Mouse (Mus musculus) regulatory T cell (primary cell): ENCODE results near the gene Ccdc141.
"Not testable (repeated sequence)": the region's sequence is repeated elsewhere in the genome, so short reads cannot be mapped to it uniquely, and the experiment has no call there.

ENCODE experiments used
- in situ Hi-C: fragments of 300-600 bp; cut with MboI, MseI; formaldehyde crosslinking; loops from one replicate; pipeline ENCODE4 v1.15.1; 2025; ENCODE audit warnings: high pct_unique_total_duplicates

Ccdc141 gene

DNA sequence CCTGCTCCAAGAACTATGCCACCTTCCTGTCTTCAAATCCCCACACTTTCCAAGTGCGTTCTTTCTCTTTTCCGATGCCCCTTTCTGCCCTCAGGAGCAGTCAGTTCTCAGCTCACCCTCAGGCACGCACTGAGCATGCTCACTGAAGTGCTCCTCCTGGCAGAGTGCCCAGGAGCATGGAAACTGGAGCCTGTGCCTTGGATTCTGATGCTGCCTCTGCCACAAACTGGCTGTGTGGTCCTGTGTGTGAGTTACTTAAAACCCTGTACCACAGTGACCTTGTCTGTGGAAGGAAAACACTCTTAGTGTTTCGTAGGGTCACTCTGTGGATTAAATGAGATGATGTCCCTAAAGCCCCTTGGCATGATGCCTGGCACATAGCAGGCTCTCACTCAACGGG lies 96.5 kb downstream of the Ccdc141 start:
- in situ Hi-C loops, result no loop called here

DNA sequence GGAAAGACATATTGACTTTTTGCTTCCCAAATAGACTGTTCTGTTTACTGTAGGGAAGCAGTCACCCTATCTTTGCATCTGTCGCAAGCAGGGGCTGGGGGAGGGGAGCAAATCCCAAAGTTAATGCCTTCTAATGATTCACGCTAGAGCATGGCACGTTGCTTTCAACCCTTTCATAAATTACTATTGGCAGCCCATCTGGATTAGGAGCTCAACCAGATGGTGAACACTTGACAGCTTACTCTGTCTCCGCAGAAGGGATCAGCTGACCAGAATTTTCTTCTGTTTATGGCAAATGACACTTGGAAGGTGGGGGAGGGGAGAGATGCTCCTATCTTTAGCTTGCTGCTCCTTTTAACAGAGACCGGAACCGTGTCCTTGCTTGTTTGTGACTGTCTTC lies 105.1 kb downstream of the Ccdc141 start:
- in situ Hi-C loops, result loop anchor here (10.0 kb wide), 1 partner anchor 140 kb away; no protein-coding TSS in a partner anchor

DNA sequence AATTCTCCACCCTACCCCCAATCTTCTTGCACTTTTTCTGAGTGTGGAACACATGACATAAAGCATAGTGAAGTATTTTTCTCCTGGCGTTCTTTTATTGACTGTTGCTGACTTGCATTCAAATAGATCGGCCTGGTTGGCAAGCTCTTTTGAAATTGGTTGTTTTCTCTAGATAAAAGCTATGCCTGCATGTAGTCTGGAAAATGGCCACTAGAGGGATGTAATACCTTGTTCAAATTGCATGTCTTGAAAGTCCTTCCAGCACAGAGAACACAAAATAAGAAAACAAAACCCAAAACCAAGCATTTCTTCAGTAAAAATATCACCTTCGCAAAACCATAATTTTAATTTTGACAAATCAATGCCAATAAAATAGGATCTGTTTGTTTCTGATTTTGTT lies 108.6 kb downstream of the Ccdc141 start:
- in situ Hi-C loops, result loop anchor here (10.0 kb wide), 1 partner anchor 143 kb away; no protein-coding TSS in a partner anchor

DNA sequence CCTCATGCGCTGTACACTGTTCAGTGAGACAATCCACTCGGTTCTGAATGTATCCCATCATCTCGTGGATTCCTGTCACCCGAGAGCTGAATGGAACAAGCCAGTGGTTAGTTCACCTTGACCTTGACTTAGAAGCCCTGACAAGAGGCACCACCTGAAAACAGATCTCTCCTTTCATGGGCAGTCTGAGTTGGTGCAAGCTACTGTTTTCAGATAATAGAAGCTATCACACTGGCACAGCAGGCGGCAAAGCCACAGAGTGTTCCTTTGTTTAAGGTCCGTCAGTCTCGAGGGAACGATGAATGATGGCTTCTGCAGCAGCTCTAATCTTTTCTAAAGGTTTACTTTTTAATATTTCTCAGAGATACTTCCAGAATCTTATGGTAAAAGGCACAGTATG lies 110.8 kb downstream of the Ccdc141 start:
- in situ Hi-C loops, result loop anchor here (10.0 kb wide), 1 partner anchor 635 kb away; no protein-coding TSS in a partner anchor

DNA sequence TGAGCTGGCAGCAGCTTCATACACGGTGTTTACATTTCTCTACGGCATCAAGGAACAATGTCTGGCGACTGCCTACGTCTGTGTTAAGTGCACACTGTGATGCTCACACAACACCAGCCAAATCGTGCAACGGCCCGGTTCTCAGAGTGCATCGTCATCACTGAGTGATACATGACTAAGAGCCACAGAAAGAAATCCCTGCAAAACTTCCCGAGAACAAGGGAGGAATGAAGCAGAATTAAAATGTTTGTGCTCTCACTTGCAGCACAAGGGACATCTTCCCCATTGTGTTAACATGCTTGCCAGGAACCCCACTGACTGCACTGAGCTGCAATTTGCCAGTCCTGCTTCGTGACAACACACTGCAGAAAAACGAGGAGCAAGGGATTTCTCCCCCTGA lies 114.1 kb downstream of the Ccdc141 start:
- in situ Hi-C loops, result loop anchor here (10.0 kb wide), 1 partner anchor 632 kb away; no protein-coding TSS in a partner anchor

DNA sequence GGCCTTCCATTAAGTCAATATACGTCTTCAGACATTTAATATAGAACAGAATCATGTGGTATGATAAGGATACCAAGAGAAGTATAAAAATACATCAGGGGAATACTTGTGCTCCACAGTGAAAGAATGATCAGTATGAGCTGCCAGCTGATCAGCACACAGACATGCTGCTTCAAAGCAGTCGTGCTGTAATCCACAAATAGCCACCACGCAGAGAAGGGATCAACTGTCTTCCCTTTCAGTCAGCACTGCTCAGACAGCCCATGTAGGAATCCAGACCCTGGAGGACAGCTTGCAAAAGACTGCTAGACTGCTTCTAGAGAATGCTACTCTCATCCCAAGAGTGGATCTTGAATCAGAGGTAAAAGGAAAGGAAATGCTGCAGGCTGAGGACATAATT lies 127.5 kb downstream of the Ccdc141 start:
- in situ Hi-C loops, result no loop called here

DNA sequence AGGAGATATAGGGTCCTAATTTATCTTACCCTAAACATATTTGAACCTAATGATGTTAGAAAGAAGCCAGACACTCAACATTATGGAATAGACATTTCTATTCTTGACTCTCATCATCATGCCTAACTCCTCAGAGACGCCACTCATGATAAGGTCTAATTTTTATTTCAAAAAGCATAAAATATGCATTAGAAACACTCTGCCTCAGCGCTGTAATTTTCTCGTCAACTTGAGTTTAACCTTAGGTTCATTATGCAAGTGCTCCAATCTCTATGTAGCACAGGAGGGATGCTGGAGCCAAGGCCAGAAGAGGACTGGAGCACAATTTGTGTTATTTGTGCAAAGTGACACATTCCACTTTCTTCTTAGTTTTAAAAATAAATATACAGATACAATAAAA lies 130.8 kb downstream of the Ccdc141 start:
- in situ Hi-C loops, result no loop called here

DNA sequence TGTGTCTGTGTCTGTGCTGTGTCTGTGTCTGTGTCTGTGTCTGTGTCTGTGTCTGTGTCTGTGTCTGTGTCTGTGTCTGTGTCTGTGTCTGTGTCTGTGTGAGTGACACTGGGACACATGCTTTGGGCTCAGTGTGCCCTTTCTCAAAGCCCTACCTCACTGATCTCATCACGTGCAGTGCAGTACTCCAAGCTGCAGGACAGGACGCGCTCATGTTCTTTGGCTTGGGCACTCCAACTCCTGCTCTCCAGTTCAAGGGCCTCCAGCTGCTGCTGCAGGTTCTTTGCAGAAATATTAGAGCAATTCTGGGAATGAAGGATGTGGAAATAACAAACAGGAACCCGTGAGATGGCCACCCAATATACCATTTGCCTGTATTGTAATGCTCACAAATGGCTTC lies 131.2 kb downstream of the Ccdc141 start:
- in situ Hi-C loops, result no loop called here

DNA sequence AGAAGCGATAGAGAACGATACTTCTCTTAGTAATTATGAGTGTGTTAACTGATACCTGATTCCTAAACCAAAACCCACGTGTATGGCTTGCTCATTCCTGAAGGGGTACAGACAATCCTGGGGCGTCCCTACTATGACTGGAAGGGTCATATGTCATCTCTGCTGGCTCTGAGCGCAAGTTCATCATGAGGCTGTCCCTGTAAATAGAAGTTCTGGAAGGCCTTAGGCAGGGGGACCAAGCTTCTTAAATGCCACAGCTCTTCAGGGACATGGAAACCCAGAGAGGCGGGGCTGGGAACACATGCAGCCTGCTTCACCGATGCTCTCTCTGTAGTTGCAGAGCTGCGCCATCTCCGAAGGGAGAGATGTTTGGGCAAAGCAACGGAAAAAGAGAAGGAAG lies 133.2 kb downstream of the Ccdc141 start:
- in situ Hi-C loops, result no loop called here

DNA sequence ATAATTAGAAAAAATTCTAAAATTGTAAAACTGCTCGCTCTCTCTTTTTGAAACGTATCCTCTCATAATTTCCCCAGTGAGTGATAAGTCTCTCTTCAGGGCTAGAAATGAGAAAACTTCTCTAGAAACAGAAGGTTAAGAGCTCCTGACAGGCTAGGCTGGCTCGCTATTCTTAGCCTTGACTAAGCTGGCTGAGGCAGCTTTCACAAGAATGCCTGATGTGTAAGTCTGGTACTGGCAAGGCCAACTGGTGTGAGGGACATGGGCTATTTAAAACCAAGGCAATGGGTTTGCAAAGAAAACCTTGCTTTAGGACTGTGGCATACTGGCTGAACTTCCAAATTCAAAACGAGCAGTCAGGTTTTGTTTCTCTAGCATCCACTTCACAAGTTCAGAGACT lies 136.3 kb downstream of the Ccdc141 start:
- in situ Hi-C loops, result no loop called here

DNA sequence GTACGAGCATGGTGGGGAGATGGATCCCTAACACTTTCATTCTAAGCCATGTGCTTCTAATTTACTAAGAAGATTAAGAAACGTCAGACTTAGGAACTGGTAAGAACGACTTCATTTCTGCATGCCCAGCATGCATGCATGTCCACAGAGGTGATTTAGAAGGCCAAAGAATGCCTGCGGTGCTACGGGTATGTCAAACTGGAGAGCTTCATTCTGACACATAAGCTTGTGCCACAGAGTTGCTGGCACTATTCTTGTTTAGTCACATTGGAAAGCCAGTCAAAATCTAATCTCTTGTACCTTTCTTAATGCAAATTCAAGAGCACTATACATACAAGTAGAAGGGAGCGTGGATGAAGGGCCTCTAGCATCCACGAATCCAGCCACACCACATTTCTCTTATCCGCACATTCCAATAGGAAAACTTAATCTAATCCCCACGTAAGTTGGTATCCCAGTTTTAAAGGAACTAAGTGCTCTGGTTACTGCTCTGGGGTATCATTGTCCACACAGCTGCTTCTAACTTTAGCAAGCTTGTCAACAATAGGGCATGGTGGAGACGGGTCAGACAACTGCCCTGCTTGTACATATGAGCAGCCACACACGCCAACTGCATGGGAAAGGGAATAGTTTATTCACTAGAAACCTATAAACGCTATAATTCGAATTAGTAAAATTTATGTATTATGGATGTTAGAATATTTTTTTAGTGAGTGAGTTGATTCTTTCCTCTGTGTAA lies 136.9 kb downstream of the Ccdc141 start:
- in situ Hi-C loops, result no loop called here

DNA sequence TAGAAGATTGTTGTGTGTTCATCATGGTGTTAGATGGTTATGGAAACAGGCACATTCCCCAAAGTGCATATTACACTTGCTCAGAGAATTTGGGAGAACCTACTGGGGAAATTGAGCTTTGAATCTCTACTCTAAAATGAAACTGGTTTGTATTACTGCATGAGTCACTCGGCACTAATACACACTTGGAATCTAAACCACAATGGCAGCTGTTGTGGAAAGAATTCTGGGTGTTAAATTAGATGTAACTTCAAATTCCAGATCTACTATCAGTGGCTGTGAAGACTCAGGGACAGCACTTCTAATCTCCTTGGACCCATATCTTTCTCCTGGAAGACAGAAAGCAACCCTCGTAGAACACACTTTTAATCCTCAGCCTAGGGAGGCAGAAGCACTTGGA lies 149.8 kb downstream of the Ccdc141 start:
- in situ Hi-C loops, result no loop called here

DNA sequence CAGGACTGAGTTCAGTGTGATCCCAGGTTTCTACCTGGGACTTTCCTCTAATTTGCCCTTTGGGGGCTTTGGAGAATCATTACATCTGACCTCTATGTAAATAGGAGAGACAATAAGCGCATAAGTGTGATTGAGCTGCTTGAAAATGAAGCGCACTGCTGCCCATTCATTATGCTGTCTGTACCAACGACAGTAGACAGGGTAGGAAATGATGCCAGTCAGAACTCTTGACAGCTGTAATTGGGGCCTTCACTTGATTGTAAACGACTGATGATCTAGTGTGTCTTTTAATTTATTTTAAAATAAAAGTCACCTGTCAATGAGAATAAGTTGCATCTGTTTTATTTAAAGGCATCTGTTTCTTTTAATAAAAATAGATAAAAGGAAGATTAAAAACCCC lies 152.7 kb downstream of the Ccdc141 start:
- in situ Hi-C loops, result no loop called here

DNA sequence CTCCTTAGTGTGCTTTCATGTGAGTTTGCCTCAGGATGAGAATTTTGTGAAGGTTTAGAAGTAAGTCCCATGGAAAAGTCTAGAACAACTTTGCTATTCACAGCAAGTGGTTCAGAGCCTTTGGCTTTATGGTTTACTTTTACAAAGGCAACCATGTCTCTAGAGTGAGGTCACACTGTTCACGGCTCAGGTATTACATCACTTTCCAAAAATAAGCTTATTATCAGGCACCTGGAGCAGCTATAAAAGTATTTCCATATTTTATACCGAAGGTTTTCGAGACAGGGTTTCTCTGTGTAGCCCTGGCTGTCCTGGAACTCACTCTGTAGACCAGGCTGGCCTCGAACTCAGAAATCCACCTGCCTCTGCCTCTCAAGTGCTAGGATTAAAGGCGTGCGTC lies 157.0 kb downstream of the Ccdc141 start:
- in situ Hi-C loops, result not testable (repeated sequence)

DNA sequence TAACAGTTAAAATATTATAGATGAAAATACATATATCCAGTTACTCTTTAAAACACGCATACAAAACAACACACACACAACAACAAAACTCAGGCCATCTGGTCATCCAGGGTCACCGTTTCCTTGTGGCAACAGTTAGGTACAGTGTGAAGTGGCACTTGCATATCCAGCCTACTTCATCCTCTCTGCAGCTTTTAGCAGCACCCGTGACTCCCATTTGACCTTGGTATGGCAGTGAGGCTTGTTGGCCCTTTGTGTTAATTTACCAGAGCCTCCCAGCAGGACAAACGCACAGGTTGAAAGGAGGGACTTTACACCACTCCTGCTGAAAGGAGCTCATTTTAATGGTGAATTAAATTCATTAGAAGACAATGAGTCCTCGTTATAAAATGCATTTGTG lies 158.5 kb downstream of the Ccdc141 start:
- in situ Hi-C loops, result no loop called here

DNA sequence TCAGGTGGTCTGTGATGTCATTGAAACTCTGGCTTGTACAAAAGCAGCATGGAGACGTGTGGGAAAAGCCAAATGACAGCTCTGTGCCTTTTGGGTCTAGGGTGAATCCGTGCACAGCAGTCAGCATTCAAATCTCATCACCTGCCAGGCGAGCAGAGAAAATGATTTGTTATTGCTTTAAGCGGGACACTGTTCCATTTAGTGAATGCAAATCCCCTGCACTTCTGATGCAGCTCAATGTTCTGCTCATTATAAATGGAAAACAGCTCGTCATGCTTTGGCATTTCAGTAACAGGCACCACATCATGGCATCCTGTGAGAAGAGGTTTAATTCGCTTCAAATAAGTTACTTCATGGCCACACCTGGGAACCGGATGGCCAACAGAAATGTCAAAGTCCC lies 163.4 kb downstream of the Ccdc141 start:
- in situ Hi-C loops, result no loop called here

DNA sequence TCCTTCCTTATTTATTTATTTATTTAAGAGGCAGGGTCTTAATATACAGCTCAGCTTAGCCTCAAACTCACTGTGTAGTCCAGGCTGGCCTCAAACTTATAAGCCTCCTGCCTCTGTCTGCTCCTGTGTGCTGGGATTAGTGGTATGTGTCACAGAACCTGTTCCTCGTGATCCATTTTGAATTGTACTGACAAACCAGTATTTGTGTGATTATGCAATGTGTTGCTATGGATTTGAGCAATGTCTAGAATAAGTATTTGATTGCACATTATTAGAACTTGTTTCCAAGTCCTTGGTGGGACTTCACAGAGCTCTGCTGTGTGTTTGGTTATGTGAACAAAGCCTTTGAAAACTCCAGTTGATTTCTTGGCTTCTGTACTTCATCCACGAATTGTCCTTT lies 167.3 kb downstream of the Ccdc141 start:
- in situ Hi-C loops, result no loop called here

DNA sequence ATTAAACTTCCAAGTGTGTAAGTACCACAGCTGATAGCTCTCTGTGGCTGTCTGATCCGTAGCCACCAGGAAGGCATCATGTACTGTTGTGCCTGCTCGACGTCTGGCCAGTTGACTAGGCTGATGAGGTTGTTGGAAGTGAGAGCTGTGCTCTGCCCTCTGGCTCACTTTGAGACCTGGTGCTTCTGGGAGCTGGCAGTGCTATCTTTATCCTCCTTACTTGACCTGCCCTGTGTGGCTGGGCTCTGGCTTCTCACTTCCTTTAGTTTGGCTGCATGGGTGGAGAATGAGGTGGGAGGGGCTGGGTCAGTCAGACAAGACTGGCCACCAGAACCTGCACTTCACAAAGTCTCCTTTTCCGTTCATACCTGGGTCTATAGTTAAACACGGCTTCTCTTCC lies 172.1 kb downstream of the Ccdc141 start:
- in situ Hi-C loops, result no loop called here

DNA sequence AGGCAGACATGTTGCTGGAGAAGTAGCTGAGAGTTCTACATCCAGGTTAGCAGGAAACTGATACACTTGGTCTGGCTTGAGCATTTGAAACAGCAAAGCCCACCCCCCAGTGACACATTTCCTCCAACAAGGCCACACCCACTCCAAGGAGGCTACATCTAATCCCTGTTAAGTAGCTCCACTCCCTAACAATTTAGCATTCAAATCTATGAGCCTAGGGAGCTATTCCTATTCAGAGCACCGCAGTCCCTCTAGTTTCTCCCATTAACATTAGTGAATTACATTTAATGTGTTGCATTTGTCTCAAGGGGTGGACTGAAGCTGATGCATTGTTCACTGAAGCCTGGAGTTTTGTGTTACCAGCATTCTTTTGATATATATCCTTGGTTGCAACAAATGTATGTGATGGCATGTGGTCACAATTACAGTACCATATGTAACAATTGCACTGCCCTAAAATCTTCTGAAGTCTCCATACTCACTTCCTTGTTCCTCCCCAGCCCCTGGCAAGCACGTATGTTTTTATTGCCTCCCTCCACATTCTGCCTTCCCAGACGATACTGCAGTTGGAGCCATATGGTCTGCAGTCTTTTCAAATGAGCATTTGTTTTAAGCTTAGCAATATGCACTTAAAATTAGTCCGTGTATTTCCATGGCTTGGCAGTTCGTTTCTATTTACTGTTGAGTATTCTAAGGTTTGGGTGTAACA lies 177.8 kb downstream of the Ccdc141 start:
- in situ Hi-C loops, result no loop called here

DNA sequence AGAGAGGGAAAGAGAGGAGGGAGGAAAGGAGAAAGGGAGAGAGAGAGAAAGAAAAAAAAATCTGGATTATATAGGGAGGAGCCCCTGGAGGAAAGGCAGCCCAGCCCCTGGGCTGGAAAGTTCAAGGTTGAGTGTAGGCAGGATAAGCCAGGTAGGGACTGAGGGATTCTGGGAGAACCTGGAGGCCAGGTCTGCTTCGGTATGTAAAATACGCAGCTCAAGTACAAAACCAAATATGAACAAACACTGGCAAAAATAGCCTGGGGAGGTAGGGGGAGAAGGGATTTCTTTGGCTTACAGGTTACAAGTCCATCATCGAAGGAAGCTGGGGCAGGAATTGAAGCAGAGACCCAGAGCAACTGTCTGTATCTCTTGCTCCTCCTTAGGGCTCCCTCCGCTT lies 183.1 kb downstream of the Ccdc141 start:
- in situ Hi-C loops, result no loop called here

DNA sequence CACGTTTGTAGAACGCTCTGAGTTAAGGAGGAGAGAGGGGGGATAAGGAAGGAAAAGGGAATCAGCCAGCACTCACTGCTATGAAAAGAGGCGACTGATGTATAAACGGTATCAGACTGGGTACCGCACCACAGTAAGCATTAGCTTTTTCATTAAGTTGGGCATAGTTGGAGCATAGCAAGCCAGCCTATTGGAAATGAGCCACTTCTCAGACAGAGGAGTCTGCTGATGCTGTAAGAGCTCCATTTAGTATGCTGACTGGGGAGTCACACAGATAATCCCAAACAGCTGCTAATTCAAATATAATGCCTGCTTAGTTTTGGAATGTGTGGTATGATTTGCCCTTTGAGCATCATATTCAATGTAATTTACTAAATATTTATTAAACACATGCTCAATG lies 186.1 kb downstream of the Ccdc141 start:
- in situ Hi-C loops, result no loop called here

DNA sequence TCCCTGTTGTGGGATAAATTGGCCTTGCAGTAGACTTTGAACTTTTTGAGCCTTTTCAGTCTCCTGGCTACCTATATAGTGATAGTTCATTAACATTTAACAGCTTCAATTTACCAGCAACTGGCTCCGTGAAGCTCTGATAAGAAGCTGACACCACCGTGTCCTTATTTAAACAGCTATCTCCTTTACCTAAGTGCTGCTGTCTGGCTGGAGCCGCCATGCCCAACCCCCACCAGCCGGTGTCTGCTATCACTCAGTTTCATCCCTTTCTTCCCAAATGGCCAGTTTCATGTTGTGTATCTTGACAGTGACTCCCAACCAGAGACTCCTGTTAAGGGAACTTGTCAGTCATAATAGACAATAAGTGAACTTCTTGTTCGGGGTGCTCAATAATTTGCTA lies 186.8 kb downstream of the Ccdc141 start:
- in situ Hi-C loops, result no loop called here
